Mouse (Mus musculus) liver, adult 2 months (tissue): ENCODE measurements around the gene Cacnb1. TPM values are rescaled to one million over a fixed set of nuclear protein-coding genes. Genes with fewer than 3 reads are reported as not detected.

Experiments
- DNase-seq: peaks from one replicate; pipeline ENCODE4 v3.0.0-alpha.2; 2011; ENCODE audit warnings: low read depth, low spot score; ENCODE audit errors: extremely low read depth
- H3K27ac ChIP-seq: fragments of 200-500 bp; replicated peaks from 2 replicates; pipeline ENCODE4 v1.5.1; 2012; ENCODE audit warnings: low read depth, mild to moderate bottlenecking, control low read depth, inconsistent platforms, low read length; ENCODE audit not compliant: insufficient read depth
- H3K27me3 ChIP-seq: fragments of 200-500 bp; 2 replicates; pipeline ENCODE4 v1.6.1; 2012; ENCODE audit warnings: mild to moderate bottlenecking, moderate library complexity, low read length, inconsistent platforms; ENCODE audit not compliant: control insufficient read depth, insufficient read depth
- H3K36me3 ChIP-seq: fragments of 200-500 bp; 2 replicates; pipeline ENCODE4 v1.6.1; 2012; ENCODE audit warnings: low read length, inconsistent platforms; ENCODE audit not compliant: control insufficient read depth, insufficient read depth
- H3K4me1 ChIP-seq: fragments of 200-500 bp; 2 replicates; pipeline ENCODE4 v1.6.1; 2011; ENCODE audit warnings: low read length; ENCODE audit not compliant: control insufficient read depth, insufficient read depth
- H3K4me3 ChIP-seq: fragments of 200-500 bp; 2 replicates; pipeline ENCODE4 v1.5.1; 2011; ENCODE audit warnings: low read depth, mild to moderate bottlenecking, control low read depth, low read length, moderate library complexity; ENCODE audit not compliant: insufficient read depth
- H3K79me2 ChIP-seq: fragments of 200-500 bp; 2 replicates; pipeline ENCODE4 v1.6.1; 2012; ENCODE audit warnings: inconsistent platforms, mild to moderate bottlenecking, low read length, moderate library complexity; ENCODE audit not compliant: control insufficient read depth, insufficient read depth
- H3K9ac ChIP-seq: fragments of 200-500 bp; 2 replicates; pipeline ENCODE4 v1.6.1; 2012; ENCODE audit warnings: low read depth, mild to moderate bottlenecking, control low read depth, inconsistent platforms, low read length
- CTCF ChIP-seq: fragments of 200-500 bp; IDR thresholded peaks from 2 replicates; pipeline ENCODE4 v1.5.1; 2011; ENCODE audit warnings: low read depth, low read length, control low read depth
- POLR2A ChIP-seq: fragments of 200-500 bp; IDR thresholded peaks from 2 replicates; pipeline ENCODE4 v1.6.1; 2011; ENCODE audit warnings: low read length, control low read depth; ENCODE audit not compliant: insufficient read depth; ENCODE audit errors: extremely low read depth
- WGBS: fragments of 180-500 bp; shearing (Covaris S2); methylation state at CpG from one replicate; pipeline ENCODE4 v1.1.7; 2018; 5-methylcytosine and 5-hydroxymethylcytosine counted together
- polyA plus RNA-seq: library from polyadenylated mRNA; depleted of rRNA; stranded (reverse); fragments of >200 nt; gene quantifications from 2 replicates; pipeline ENCODE4 v1.2.3, GENCODE M21; 2012
- total RNA-seq: library from RNA; depleted of rRNA; stranded (reverse); fragments of >200 nt; gene quantifications from 2 replicates; pipeline ENCODE4 v1.2.3, GENCODE M21; 2014

Gene Cacnb1
- total and polyA plus RNA-seq, 2 experiments: 0.37 to 0.84 TPM

DNA sequence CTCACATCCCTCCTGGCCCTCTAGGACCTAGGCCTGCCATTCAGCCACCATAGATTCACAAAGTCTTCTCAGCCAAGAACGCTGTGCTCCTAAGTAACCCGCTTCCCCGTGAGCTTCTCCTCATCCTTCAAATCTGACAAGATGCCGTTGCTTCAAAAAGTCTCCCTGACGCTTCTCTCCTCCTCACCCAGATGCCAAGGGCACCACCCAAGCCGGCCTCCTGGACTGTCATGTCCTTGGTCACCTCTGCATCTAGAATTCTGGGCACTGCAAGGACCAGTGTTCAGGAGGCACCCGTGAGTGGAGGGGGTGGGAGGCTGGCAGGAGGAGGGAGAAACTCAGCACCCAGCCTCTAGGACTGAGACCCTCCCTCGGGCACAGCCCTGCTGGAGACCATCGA is 40.1 kb downstream of the Cacnb1 start:
- no peak for DNase-seq
- no peaks in the 10 kb centered on the region for H3K36me3 ChIP-seq
- H3K4me3 ChIP-seq: no peak overlapping the region
- WGBS: 89% methylated on average over 9 of the region's 9 CpGs
- H3K27ac ChIP-seq: no peak overlapping the region
- H3K4me1 ChIP-seq: no peaks in the 10 kb centered on the region
- no peaks in the 10 kb centered on the region for H3K79me2 ChIP-seq
- H3K27me3 ChIP-seq: peaks cover 3% of the 10 kb centered on the region; the same call in 1 of the 2 replicates
- no peak for TF ChIP-seq POLR2A
- no peak for TF ChIP-seq CTCF
- H3K9ac ChIP-seq: no peak overlapping the region

DNA sequence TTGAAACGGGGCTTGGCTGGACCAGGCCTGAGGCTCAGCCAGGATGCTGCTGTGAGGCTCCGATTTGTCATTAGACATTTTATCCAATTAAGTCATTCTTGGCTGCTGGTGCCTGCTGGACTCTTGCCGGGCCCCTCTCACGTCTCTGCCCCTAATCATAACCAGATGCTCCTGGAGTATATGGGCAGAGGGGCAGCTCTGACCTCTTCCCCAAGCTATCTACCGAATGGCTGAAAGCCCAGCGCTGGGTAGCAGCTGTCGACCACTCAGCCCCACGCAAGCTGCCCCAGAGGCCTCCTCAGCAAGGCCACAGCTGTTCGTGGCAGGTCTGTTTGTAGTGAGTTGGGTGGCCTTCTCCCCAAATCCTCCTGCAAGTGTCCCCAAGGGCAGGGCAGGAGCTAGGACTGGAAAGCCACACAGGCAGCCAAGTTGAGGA is 42.3 kb downstream of the Cacnb1 start:
- WGBS: 77% methylated on average over 9 of the region's 9 CpGs
- no peak overlapping the region for H3K4me3 ChIP-seq
- no peaks in the 10 kb centered on the region for H3K36me3 ChIP-seq
- no peaks in the 10 kb centered on the region for H3K27me3 ChIP-seq
- H3K9ac ChIP-seq: no peak overlapping the region
- H3K27ac ChIP-seq: no peak overlapping the region
- no peak for DNase-seq
- no peaks in the 10 kb centered on the region for H3K4me1 ChIP-seq
- H3K79me2 ChIP-seq: no peaks in the 10 kb centered on the region
- TF ChIP-seq CTCF: no peak
- TF ChIP-seq POLR2A: no peak

DNA sequence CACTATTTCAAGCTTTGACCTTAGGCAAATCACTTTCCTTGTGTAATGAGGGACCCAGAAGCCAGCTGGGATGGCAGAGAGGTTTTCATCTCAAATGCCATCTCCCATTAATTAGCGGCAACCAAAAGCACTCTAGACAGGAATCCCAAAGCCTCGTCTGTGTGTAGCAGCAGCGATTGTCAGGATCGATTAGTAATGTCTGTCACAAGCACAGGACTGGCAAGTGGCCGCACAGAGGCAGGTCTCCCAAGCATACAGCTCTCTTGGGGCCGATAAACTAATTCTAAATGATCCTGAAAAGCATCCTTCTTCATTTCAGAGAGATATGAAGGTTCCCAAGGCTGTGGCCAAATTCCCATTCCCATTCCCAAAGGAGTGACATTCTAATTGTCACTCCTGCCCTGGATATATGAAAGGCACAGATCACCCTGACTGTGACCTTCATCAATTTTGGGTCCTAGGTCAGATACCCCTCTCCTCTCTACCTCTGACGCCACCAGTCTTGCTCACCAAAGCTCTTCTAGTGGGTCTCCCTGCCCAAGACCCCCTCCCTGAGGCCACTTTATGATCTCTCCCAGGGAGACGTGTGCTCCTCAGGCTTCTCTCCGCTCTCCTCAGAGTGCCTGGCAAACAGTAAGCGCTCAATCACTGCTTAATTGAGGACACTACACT is 42.9 kb downstream of the Cacnb1 start:
- no peak for DNase-seq
- no peak overlapping the region for H3K27ac ChIP-seq
- no peaks in the 10 kb centered on the region for H3K4me1 ChIP-seq

DNA sequence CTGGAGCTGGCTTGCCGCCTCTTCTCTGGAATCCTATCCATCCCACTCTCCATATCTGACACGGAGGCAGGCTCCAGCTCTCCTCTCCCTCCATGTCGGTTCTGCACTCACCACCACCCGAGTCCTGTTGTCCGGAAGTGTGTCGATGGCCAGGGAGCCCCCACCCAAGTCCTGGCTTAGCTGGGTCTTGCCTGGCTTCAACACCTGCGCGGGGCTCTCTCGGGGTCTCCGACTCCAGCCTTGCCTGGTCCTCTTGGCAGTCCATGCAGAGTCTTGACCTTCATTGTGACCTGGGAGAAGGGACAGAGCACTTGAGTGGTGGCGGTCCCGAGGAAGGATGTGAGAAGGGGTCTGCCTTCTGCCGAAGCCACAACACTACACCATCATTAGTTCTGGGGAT is 44.4 kb downstream of the Cacnb1 start:
- DNase-seq: no peak
- no peak overlapping the region for H3K27ac ChIP-seq
- no peaks in the 10 kb centered on the region for H3K79me2 ChIP-seq
- H3K36me3 ChIP-seq: no peaks in the 10 kb centered on the region
- 88% methylated on average over 13 of the region's 13 CpGs for WGBS
- H3K9ac ChIP-seq: no peak overlapping the region
- H3K27me3 ChIP-seq: no peaks in the 10 kb centered on the region
- H3K4me1 ChIP-seq: peaks cover 7% of the 10 kb centered on the region; the same call in 1 of the 2 replicates
- no peak overlapping the region for H3K4me3 ChIP-seq
- TF ChIP-seq POLR2A (no peak), CTCF (no peak)

More for the DNA sequence above, 42.9 kb downstream of the Cacnb1 start:
- TF ChIP-seq CTCF (no peak), POLR2A (no peak)
- Histone ChIP-seq H3K27me3 (no peaks in the 10 kb centered on the region), H3K36me3 (no peaks in the 10 kb centered on the region), H3K9ac (no peak overlapping the region), H3K4me3 (no peak overlapping the region), H3K79me2 (no peaks in the 10 kb centered on the region)
- WGBS: 77% methylated on average over 10 of the region's 10 CpGs

DNA sequence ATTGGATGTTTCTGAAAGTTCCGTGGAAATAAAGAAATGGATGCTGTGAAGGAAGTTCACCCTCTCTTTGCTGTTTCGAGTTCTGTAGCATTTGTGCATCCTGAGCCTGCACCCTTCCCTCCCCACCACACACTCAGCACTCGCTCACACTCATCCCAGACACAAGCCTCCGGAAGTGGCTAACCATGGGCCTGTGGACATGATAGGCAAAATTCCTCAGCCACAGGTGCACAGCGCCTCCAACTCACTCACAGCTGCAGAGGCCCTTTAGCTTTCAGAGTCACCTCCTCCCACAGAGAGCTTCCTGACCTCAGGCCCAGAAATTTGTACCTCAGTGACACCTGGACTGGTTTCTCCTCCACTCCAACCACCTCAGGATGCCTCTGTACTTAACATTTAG is 45.0 kb downstream of the Cacnb1 start:
- no peaks in the 10 kb centered on the region for H3K79me2 ChIP-seq
- DNase-seq: no peak
- H3K36me3 ChIP-seq: no peaks in the 10 kb centered on the region
- no peak overlapping the region for H3K27ac ChIP-seq
- no peak for TF ChIP-seq CTCF
- TF ChIP-seq POLR2A: no peak
- H3K4me3 ChIP-seq: no peak overlapping the region
- no peaks in the 10 kb centered on the region for H3K27me3 ChIP-seq
- peaks cover 7% of the 10 kb centered on the region; the same call in 1 of the 2 replicates for H3K4me1 ChIP-seq
- 84% methylated on average over 5 of the region's 5 CpGs for WGBS
- no peak overlapping the region for H3K9ac ChIP-seq

DNA sequence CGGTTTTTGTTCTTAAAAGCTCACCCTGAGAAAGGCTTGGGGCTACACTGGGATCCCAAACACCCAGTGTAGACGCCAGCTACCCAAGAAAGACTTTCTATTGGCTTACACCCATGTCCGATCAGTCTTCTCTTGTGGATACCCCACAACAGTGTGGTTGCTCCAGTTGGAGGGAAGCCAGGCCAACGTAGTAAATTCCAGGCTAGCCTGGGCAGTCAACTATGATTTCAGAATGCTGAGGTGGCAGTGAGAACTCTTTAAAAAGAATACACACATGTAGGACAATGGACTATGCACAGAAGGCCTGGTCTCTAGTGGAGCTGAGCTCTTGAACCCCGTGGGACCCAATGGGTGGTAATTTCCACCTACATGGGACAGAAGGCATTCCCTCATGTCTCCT is 48.1 kb downstream of the Cacnb1 start:
- 80% methylated on average over 5 of the region's 5 CpGs for WGBS
- Histone ChIP-seq H3K36me3 (no peaks in the 10 kb centered on the region), H3K4me1 (peaks cover 10% of the 10 kb centered on the region; the same call in 1 of the 2 replicates), H3K27ac (no peak overlapping the region), H3K9ac (no peak overlapping the region), H3K4me3 (no peak overlapping the region), H3K79me2 (no peaks in the 10 kb centered on the region), H3K27me3 (no peaks in the 10 kb centered on the region)
- no peak for TF ChIP-seq POLR2A
- no peak for TF ChIP-seq CTCF
- DNase-seq: no peak
